ENCODE assay signal across 11 mouse cellular contexts in the genomic region with DNA sequence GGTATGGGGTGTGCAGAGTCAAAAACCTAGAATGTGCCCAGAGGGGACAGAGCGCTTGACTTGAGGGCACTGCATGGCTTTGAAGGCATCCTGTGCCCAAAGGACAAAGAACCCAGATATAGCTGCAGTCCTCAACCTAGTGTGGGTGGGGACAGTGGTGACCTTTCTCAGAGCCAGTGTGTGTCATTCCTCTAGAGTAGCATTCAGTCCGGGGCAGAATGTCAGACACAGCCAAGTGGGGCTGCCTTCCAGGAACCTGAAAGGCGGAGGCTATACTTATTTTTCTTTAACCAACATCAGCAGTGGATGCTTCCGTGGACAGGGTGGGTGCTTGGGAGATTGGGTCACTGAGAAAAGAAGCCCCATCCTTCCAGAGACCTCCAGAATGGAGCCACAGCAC.
A peak's percentile ranks its signal among the peaks of the same experiment; 100 is the strongest.
DNase-seq lines count a peak whose midpoint lies in the region; ATAC-seq and TF ChIP-seq lines count a peak whose summit lies in the region.
"Had no signal": no experiment of that assay in that cellular context is flagged by ENCODE, and none has a peak within 500 bp of the region (broad histone marks: within the 10 kb centered on the region; RNA-seq: fewer than 3 reads in every experiment).

No protein-coding gene starts in this region.

- H3K4me1 ChIP-seq in heart, embryonic 10.5 days, result peaks cover 96% of the 10 kb centered on the region
- H3K4me1 ChIP-seq in liver, postnatal 0 days (ENCODE audit: insufficient read depth), result peaks cover 14% of the 10 kb centered on the region
- peaks cover 54% of the 10 kb centered on the region for H3K4me1 ChIP-seq in liver, embryonic 12.5 days
- peaks cover 30% of the 10 kb centered on the region for H3K4me1 ChIP-seq in heart, postnatal 0 days (ENCODE audit: control insufficient read depth, insufficient read depth)
- peaks cover 77% of the 10 kb centered on the region for H3K4me1 ChIP-seq in limb, embryonic 13.5 days

- peaks cover 35% of the 10 kb centered on the region for H3K36me3 ChIP-seq in heart, embryonic 10.5 days
- H3K36me3 ChIP-seq in liver, postnatal 0 days (replicated peaks; ENCODE audit: insufficient read depth, low read length), result 0 out of 2 replicates have a peak, but pooled peaks cover 8% of the 10 kb centered on the region
- H3K36me3 ChIP-seq in liver, embryonic 12.5 days, result peaks cover 36% of the 10 kb centered on the region
- H3K36me3 ChIP-seq in heart, postnatal 0 days (replicated peaks; ENCODE audit: control insufficient read depth, insufficient read depth, low read length), result 0 out of 2 replicates have a peak, but pooled peaks cover 5% of the 10 kb centered on the region
- peaks cover 52% of the 10 kb centered on the region for H3K36me3 ChIP-seq in limb, embryonic 13.5 days

- DNase-seq in heart, embryonic 10.5 days (ENCODE audit: low spot score), result no peak
- no peak for DNase-seq in heart, adult 11 months
- DNase-seq in liver, postnatal 0 days, result no peak
- DNase-seq in heart, postnatal 0 days (ENCODE audit: low spot score), result peak; percentile 68
- DNase-seq: cerebellum, adult 11-12 months; kidney, adult 18-20 months; thymus, postnatal 4 days had no signal

- H3K27me3 ChIP-seq in heart, embryonic 10.5 days (ENCODE audit: insufficient read depth, poor library complexity, severe bottlenecking), result no peaks in the 10 kb centered on the region
- H3K27me3 ChIP-seq in liver, postnatal 0 days (ENCODE audit: insufficient read depth, low read length), result no peaks in the 10 kb centered on the region
- H3K27me3 ChIP-seq in liver, embryonic 12.5 days (replicated peaks), result no peaks in the 10 kb centered on the region
- H3K27me3 ChIP-seq in heart, postnatal 0 days (ENCODE audit: control insufficient read depth, insufficient read depth, low read length), result no peaks in the 10 kb centered on the region
- H3K27me3 ChIP-seq in limb, embryonic 13.5 days, result no peaks in the 10 kb centered on the region
- H3K27me3 ChIP-seq: forebrain, embryonic 12.5 days had no signal

- TF ChIP-seq EP300 in liver, postnatal 0 days (IDR thresholded peaks at IDR 0.05; ENCODE audit: low read depth), result no peak
- no peak for TF ChIP-seq EP300 in heart, postnatal 0 days (IDR thresholded peaks at IDR 0.05; ENCODE audit: low read depth)

- TF ChIP-seq CTCF in liver, postnatal 0 days (IDR thresholded peaks at IDR 0.05; ENCODE audit: low read depth), result no peak
- TF ChIP-seq CTCF in heart, postnatal 0 days (IDR thresholded peaks at IDR 0.05; ENCODE audit: low read depth), result no peak

- WGBS in heart, embryonic 10.5 days, result 76% methylated on average over 4 of the region's 4 CpGs
- 80% methylated on average over 4 of the region's 4 CpGs for WGBS in liver, postnatal 0 days (ENCODE audit: insufficient replicate concordance)
- WGBS in liver, embryonic 12.5 days (ENCODE audit: insufficient replicate concordance), result 70% methylated on average over 4 of the region's 4 CpGs
- WGBS in heart, postnatal 0 days, result 39% methylated on average over 4 of the region's 4 CpGs
- 86% methylated on average over 4 of the region's 4 CpGs for WGBS in limb, embryonic 13.5 days

- no peak overlapping the region for H3K4me2 ChIP-seq in liver, postnatal 0 days (ENCODE audit: low read depth, low read length)
- no peak overlapping the region for H3K4me2 ChIP-seq in liver, embryonic 12.5 days
- no peak overlapping the region for H3K4me2 ChIP-seq in heart, postnatal 0 days (ENCODE audit: low read depth, low read length)
- no peak overlapping the region for H3K4me2 ChIP-seq in limb, embryonic 13.5 days (replicated peaks)
- H3K4me2 ChIP-seq: forebrain, embryonic 12.5 days had no signal

- ATAC-seq in liver, postnatal 0 days, result no peak
- no peak for ATAC-seq in liver, embryonic 12.5 days
- ATAC-seq in heart, postnatal 0 days (ENCODE audit: insufficient read depth, low read depth), result peak; percentile 42; the same call in 1 of the 2 replicates
- no peak for ATAC-seq in limb, embryonic 13.5 days (ENCODE audit: low FRiP score, low read depth)
- ATAC-seq in granulocyte monocyte progenitor cell, adult 5-6 weeks (replicated peaks; ENCODE audit: poor library complexity, severe bottlenecking), result no peak

- H3K9ac ChIP-seq in liver, postnatal 0 days (replicated peaks), result no peak overlapping the region
- no peak overlapping the region for H3K9ac ChIP-seq in liver, embryonic 12.5 days
- no peak overlapping the region for H3K9ac ChIP-seq in heart, postnatal 0 days (replicated peaks; ENCODE audit: low read depth, low read length)
- H3K9ac ChIP-seq in limb, embryonic 13.5 days, result no peak overlapping the region
- H3K9ac ChIP-seq: forebrain, embryonic 12.5 days had no signal

- no peak overlapping the region for H3K4me3 ChIP-seq in heart, embryonic 10.5 days
- no peak overlapping the region for H3K4me3 ChIP-seq in liver, postnatal 0 days (ENCODE audit: low read depth, low read length)
- H3K4me3 ChIP-seq in liver, embryonic 12.5 days, result no peak overlapping the region
- H3K4me3 ChIP-seq in heart, postnatal 0 days (ENCODE audit: low read depth, low read length), result no peak overlapping the region
- H3K4me3 ChIP-seq in limb, embryonic 13.5 days, result no peak overlapping the region
- H3K4me3 ChIP-seq: forebrain, embryonic 12.5 days had no signal

- H3K27ac ChIP-seq in heart, embryonic 10.5 days, result peak overlapping the region; percentile 80
- 0 out of 2 replicates have a peak overlapping the region, but pooled peaks have one; percentile 11 for H3K27ac ChIP-seq in liver, postnatal 0 days (ENCODE audit: low read depth)
- no peak overlapping the region for H3K27ac ChIP-seq in liver, embryonic 12.5 days
- peak overlapping the region; percentile 71 for H3K27ac ChIP-seq in heart, postnatal 0 days (ENCODE audit: low read depth)
- peak overlapping the region; percentile 45; the same call in 1 of the 2 replicates for H3K27ac ChIP-seq in limb, embryonic 13.5 days
- H3K27ac ChIP-seq: forebrain, embryonic 12.5 days had no signal

- H3K9me3 ChIP-seq in heart, embryonic 10.5 days, result no peaks in the 10 kb centered on the region
- no peaks in the 10 kb centered on the region for H3K9me3 ChIP-seq in liver, postnatal 0 days (ENCODE audit: low read length)
- H3K9me3 ChIP-seq in liver, embryonic 12.5 days (replicated peaks), result no peaks in the 10 kb centered on the region
- H3K9me3 ChIP-seq in heart, postnatal 0 days (replicated peaks; ENCODE audit: control insufficient read depth, low read length), result no peaks in the 10 kb centered on the region
- no peaks in the 10 kb centered on the region for H3K9me3 ChIP-seq in limb, embryonic 13.5 days
- H3K9me3 ChIP-seq: forebrain, embryonic 12.5 days had no signal
